ENCODE assay signal across 10 mouse cellular contexts in genomic region chr9:62222481-62222880, GRCm38 (mm10). TPM values are rescaled to one million over a fixed set of nuclear protein-coding genes. Genes with fewer than 3 reads are reported as not detected.
DNase-seq lines count a peak whose midpoint lies in the region; ATAC-seq and TF ChIP-seq lines count a peak whose summit lies in the region.
"Had no signal": no experiment of that assay in that cellular context is flagged by ENCODE, and none has a peak within 500 bp of the region (broad histone marks: within the 10 kb centered on the region; RNA-seq: fewer than 3 reads in every experiment).

No protein-coding gene starts in this region.

- peak overlapping the region; percentile 47 for H3K27ac ChIP-seq in forebrain, embryonic 16.5 days (ENCODE audit: low read length)
- no peak overlapping the region for H3K27ac ChIP-seq in limb, embryonic 14.5 days (replicated peaks; ENCODE audit: low read depth, low read length)
- H3K27ac ChIP-seq: neural tube, embryonic 13.5 days had no signal

- TF ChIP-seq POLR2A in limb, embryonic 14.5 days (IDR thresholded peaks at IDR 0.05; ENCODE audit: borderline replicate concordance, extremely low read depth, insufficient read depth, insufficient read length) = no peak

- WGBS in forebrain, embryonic 16.5 days = 11% methylated on average over 10 of the region's 10 CpGs
- 13% methylated on average over 10 of the region's 10 CpGs for WGBS in limb, embryonic 14.5 days

- peaks cover 15% of the 10 kb centered on the region for H3K4me1 ChIP-seq in forebrain, embryonic 16.5 days (replicated peaks; ENCODE audit: control insufficient read depth, insufficient read depth, low read length)
- H3K4me1 ChIP-seq in limb, embryonic 14.5 days (ENCODE audit: control insufficient read depth, insufficient read depth, low read length) = no peaks in the 10 kb centered on the region

- H3K4me3 ChIP-seq in forebrain, embryonic 16.5 days (replicated peaks; ENCODE audit: low read length) = no peak overlapping the region
- H3K4me3 ChIP-seq in limb, embryonic 14.5 days (replicated peaks; ENCODE audit: low read length) = no peak overlapping the region
- H3K4me3 ChIP-seq: neural tube, embryonic 13.5 days had no signal

- peak; percentile 42 to 54 for DNase-seq in frontal cortex, postnatal 36 days (ENCODE audit: low spot score in 2 of 2)
- DNase-seq in frontal cortex, postnatal 10 days (ENCODE audit: low spot score in 2 of 2) = no peak
- peak; percentile 95 for DNase-seq in R1 (ENCODE audit: low read depth, low spot score)
- DNase-seq in limb, embryonic 14.5 days (ENCODE audit: low spot score) = peak; percentile 16
- DNase-seq in natural killer cell, adult 2 months (ENCODE audit: low spot score in 2 of 2) = no peak
- no peak for DNase-seq in spleen, postnatal 36 days (ENCODE audit: low spot score in 2 of 2)
- no peak for DNase-seq in thymus, postnatal 14 days

- no peaks in the 10 kb centered on the region for H3K27me3 ChIP-seq in forebrain, embryonic 16.5 days (replicated peaks; ENCODE audit: control insufficient read depth, insufficient read depth, low read length)
- H3K27me3 ChIP-seq in limb, embryonic 14.5 days (ENCODE audit: control insufficient read depth, insufficient read depth, low read length) = no peaks in the 10 kb centered on the region
- H3K27me3 ChIP-seq: neural tube, embryonic 13.5 days had no signal

- H3K9ac ChIP-seq in forebrain, embryonic 16.5 days (replicated peaks; ENCODE audit: low read depth, low read length) = no peak overlapping the region
- H3K9ac ChIP-seq in limb, embryonic 14.5 days (ENCODE audit: low read depth, low read length, severe bottlenecking) = no peak overlapping the region
- H3K9ac ChIP-seq: neural tube, embryonic 13.5 days had no signal

- ATAC-seq in forebrain, embryonic 16.5 days = peak; percentile 77; the same call in 1 of the 2 replicates
- no peak for ATAC-seq in limb, embryonic 14.5 days (ENCODE audit: low FRiP score, low read depth)

- no peaks in the 10 kb centered on the region for H3K36me3 ChIP-seq in forebrain, embryonic 16.5 days (ENCODE audit: control insufficient read depth, insufficient read depth)
- H3K36me3 ChIP-seq in limb, embryonic 14.5 days (ENCODE audit: control insufficient read depth, insufficient read depth, low read length) = no peaks in the 10 kb centered on the region
- H3K36me3 ChIP-seq: G1E; neural tube, embryonic 13.5 days had no signal

- no peak overlapping the region for H3K4me2 ChIP-seq in forebrain, embryonic 16.5 days (ENCODE audit: low read length)
- H3K4me2 ChIP-seq in limb, embryonic 14.5 days (replicated peaks; ENCODE audit: low read depth, low read length, severe bottlenecking) = no peak overlapping the region
- H3K4me2 ChIP-seq: neural tube, embryonic 13.5 days had no signal

- H3K9me3 ChIP-seq in forebrain, embryonic 16.5 days (ENCODE audit: control insufficient read depth, low read length) = no peaks in the 10 kb centered on the region
- H3K9me3 ChIP-seq in limb, embryonic 14.5 days (ENCODE audit: control insufficient read depth, low read length) = no peaks in the 10 kb centered on the region
- H3K9me3 ChIP-seq: G1E; neural tube, embryonic 13.5 days had no signal

RNA-seq across cellular contexts. Expression of gene Spesp1, which starts 59.5 kb away (rescaled TPM):
- not detected in 2 replicates for polyA plus RNA-seq in forebrain, embryonic 16.5 days (2015; fragmentation: Nextera tagmentation; extraction: Ambion mirVana)
- not detected in 2 replicates for polyA plus RNA-seq in limb, embryonic 14.5 days (2012; rRNA removed)
- polyA plus RNA-seq in limb, embryonic 14.5 days (2014; fragmentation: Nextera tagmentation; extraction: Ambion mirVana) = not detected in 2 replicates
- polyA plus RNA-seq: G1E; neural tube, embryonic 13.5 days had no signal

Comparison
In these comparisons a context has a peak if more than half of its experiments do, and no peak if none do; other contexts are left out.
1. DNase-seq: peak in frontal cortex, postnatal 36 days (2 of 2), R1 (single experiment) and limb, embryonic 14.5 days (single experiment); none in frontal cortex, postnatal 10 days (0 of 2), natural killer cell, adult 2 months (0 of 2), spleen, postnatal 36 days (0 of 2) and thymus, postnatal 14 days (single experiment).